In genomic region chr7:80132541-80132940, GRCm38 (mm10) we compare ENCODE assay signal across 8 mouse cellular contexts. TPM values are rescaled to one million over a fixed set of nuclear protein-coding genes. Genes with fewer than 3 reads are reported as not detected.
DNase-seq lines count a peak whose midpoint lies in the region; ATAC-seq and TF ChIP-seq lines count a peak whose summit lies in the region.

No protein-coding gene starts in this region.

- no peak overlapping the region for H3K9ac ChIP-seq in lung, embryonic 14.5 days

- no peaks in the 10 kb centered on the region; the same call in 1 of the 2 replicates for H3K9me3 ChIP-seq in lung, embryonic 14.5 days (ENCODE audit: low read depth, low read length)

- TF ChIP-seq CTCF in lung, embryonic 14.5 days (IDR thresholded peaks at IDR 0.05; ENCODE audit: low read depth): peak; percentile 77

- no peak overlapping the region for H3K4me3 ChIP-seq in lung, embryonic 14.5 days (ENCODE audit: low read depth, low read length)

- 40% methylated on average over 9 of the region's 9 CpGs for WGBS in lung, embryonic 14.5 days

- no peaks in the 10 kb centered on the region for H3K27me3 ChIP-seq in lung, embryonic 14.5 days (ENCODE audit: insufficient read depth, low read length)

- ATAC-seq in erythroid progenitor cell, adult 5-6 weeks (replicated peaks; ENCODE audit: low FRiP score, poor library complexity, severe bottlenecking): peak; percentile 79
- ATAC-seq in lung, embryonic 14.5 days (ENCODE audit: insufficient read depth): no peak

- H3K4me2 ChIP-seq in lung, embryonic 14.5 days: no peak overlapping the region

- no peak overlapping the region for H3K27ac ChIP-seq in lung, embryonic 14.5 days (ENCODE audit: low read depth)

- no peaks in the 10 kb centered on the region for H3K36me3 ChIP-seq in lung, embryonic 14.5 days (ENCODE audit: insufficient read depth)

- DNase-seq in adrenal gland, adult (ENCODE audit: inconsistent age in 2 of 2, low spot score in 1 of 2): peak; percentile 47 to 76
- no peak for DNase-seq in adrenal gland, postnatal 4 days (ENCODE audit: low spot score in 2 of 2)
- peak; percentile 53 to 61 for DNase-seq in layer of hippocampus, postnatal 10 days (ENCODE audit: low spot score in 2 of 2)
- no peak for DNase-seq in layer of hippocampus, adult 9-10 months (ENCODE audit: low spot score)
- DNase-seq in WW6 (ENCODE audit: low read depth, low spot score): peak; percentile 62
- DNase-seq in lung, embryonic 14.5 days: peak; percentile 82
- DNase-seq in spleen, postnatal 4 days (ENCODE audit: low spot score in 2 of 2): peak; percentile 79 to 91

- peaks cover 7% of the 10 kb centered on the region for H3K4me1 ChIP-seq in lung, embryonic 14.5 days (ENCODE audit: insufficient read depth)

RNA-seq across cellular contexts. Expression of gene Idh2, which starts 17.3 kb away (rescaled TPM):
- 100 to 1,000 TPM; 275 to 289 TPM for total RNA-seq in adrenal gland, postnatal 4 days (2021)
- total RNA-seq in layer of hippocampus, postnatal 10 days (2021): 10 to 100 TPM; 60.9 to 67.7 TPM
- 11.7 and 45.8 TPM in 2 replicates for total RNA-seq in erythroid progenitor cell, adult 5-6 weeks (2015; ENCODE audit: low replicate concordance)
- 14.7 and 16.7 TPM in 2 replicates for total RNA-seq in erythroid progenitor cell, adult 5-6 weeks (2017; ENCODE audit: low replicate concordance)
- 629 and 635 TPM in 2 replicates for polyA plus RNA-seq in lung, embryonic 14.5 days (2014; fragmentation: Nextera tagmentation; extraction: Ambion mirVana)

RNA-seq across cellular contexts. Expression of gene Sema4b, which starts 54.1 kb away (rescaled TPM):
- total RNA-seq in adrenal gland, postnatal 4 days (2021): 10 to 100 TPM; 62.1 to 66.9 TPM
- 10 to 100 TPM; 30.4 to 30.7 TPM for total RNA-seq in layer of hippocampus, postnatal 10 days (2021)
- 106 and 122 TPM in 2 replicates for total RNA-seq in erythroid progenitor cell, adult 5-6 weeks (2015; ENCODE audit: low replicate concordance)
- total RNA-seq in erythroid progenitor cell, adult 5-6 weeks (2017; ENCODE audit: low replicate concordance): 105 and 126 TPM in 2 replicates
- polyA plus RNA-seq in lung, embryonic 14.5 days (2014; fragmentation: Nextera tagmentation; extraction: Ambion mirVana): 11.9 and 12.8 TPM in 2 replicates

Comparison
In these comparisons a context has a peak if more than half of its experiments do, and no peak if none do; other contexts are left out.
1. DNase-seq: peak in adrenal gland, adult (2 of 2), layer of hippocampus, postnatal 10 days (2 of 2), WW6 (single experiment), lung, embryonic 14.5 days (single experiment) and spleen, postnatal 4 days (2 of 2); none in adrenal gland, postnatal 4 days (0 of 2) and layer of hippocampus, adult 9-10 months (single experiment).
2. RNA of gene Idh2, which starts 17.3 kb away (total RNA-seq): 275 to 289 TPM in adrenal gland, postnatal 4 days; 60.9 to 67.7 TPM in layer of hippocampus, postnatal 10 days and 11.7 to 45.8 TPM in erythroid progenitor cell, adult 5-6 weeks; every median in the first group is over 4 times any median in the second.